Mouse (Mus musculus): ENCODE data around the gene Sec61a2.

The Sec61a2 gene

DNA sequence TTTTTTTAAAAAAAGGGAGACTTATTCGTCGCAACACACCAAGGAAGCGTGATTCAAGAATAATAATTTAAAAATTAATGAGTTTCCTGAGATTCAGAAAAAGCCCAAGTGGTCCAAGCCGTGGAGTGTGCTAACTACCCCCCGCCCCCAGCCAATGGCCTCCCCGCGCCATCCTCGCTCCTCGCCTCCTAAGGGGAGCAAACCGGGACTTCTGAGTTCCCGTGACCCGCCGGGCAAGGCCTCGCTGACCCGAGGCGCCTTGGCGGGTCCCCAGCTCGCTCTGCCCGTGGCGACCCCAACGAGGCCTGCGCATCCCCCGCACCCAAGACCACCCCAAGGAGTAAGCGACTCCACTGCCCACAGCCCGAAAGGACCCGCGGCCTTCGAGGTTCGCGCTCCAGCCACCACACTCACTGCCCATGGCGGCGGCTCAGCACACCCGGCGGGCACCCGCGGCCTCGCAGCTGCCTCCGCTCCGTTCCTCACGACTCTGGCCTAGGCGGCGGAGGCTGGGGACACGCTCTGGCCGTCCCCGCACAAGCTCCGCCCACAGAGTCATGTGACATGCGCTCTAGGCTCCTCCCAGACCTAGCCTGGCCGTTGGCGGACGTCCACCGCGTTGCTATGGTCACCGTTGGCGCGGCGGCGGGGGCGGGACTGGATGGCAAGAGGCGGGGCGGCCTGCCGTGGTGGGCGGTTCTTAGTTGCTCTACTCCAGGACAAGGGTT, at the start of gene Sec61a2:
Gene Sec61a2, minus strand, starts transcription at position 590 of the 728 bp plus-strand sequence.
- peak; percentile 79 for DNase-seq (ENCODE audit: low read depth)

DNA sequence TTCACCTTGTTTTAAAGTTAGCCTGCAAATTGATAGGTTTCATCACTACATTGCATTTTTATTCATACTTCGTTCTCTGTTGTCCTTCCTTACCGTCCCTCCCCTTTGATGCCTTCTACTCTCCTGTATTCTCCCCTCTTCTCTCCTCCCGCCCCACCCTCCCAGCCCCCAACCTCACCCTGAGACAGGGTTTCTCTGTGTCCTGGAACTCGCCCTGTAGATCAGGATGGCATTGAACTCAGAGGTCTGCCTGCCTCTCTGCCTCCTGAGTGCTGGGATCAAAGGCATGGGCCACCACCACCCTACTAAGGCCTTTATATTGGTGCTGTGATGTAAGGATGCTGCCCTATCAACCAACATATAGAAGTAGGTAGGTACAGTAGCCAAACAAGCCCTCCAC, 47.8 kb upstream of the Sec61a2 start:
- DNase-seq (ENCODE audit: low read depth), result no peak

DNA sequence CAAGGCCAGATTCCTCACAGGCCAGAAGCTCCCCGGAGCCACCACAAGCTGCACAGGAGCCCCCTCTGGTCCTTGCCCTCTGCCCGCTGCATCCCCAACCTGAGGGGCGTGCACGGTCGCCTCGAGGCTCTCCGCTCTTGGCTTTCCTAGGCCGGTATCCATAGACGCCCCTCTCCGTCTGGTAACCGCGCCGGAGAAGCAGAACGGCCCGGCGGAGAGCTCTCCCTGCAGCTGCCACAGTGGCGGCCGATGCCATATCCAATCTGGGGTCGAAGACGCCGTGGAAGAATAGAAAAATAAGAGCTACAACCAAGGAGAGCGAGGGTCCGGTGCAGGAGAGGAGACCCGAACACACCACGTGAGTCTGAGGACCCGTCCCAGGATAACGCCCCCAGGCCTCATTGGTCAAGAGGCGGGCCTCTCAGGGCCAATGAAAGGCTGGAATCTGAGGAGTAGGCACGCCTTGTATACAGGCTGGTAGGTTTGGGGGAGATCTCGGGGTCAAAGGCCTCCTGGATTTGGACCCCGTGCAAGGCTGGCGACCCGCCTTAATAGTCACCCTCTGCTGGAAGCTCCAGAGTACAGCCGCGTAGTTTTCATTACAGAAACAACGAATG, 47.3 kb upstream of the Sec61a2 start, which contains the start of gene Dhtkd1:
Gene Dhtkd1, minus strand, starts transcription at position 377 of the 617 bp plus-strand sequence.
- peak; percentile 19 for DNase-seq (ENCODE audit: low read depth)

- peak; percentile 0 for DNase-seq (ENCODE audit: low read depth)
These were observed 46.7 kb upstream of the Sec61a2 start for GRCm38 (mm10) chr2:5941861-5942415.

DNA sequence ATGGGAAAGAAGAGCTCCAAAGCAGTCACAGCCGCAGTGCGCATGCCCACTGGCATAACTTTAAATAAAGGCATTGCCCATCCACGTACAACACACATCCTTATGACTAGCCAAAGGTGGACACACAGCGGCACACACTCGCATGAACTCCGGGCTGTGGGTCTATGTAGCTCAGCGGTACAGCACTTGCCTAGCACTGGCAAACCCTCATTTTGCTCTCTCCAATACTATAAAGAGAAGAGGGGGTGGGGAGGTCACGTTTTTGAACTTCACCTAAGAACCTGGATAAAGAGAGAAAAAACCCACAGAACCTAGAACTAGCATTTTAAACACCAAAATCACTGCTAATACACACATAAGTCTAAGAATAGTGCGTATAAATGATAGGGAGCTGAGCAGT, 45.7 kb upstream of the Sec61a2 start:
- DNase-seq (ENCODE audit: low read depth), result no peak

DNA sequence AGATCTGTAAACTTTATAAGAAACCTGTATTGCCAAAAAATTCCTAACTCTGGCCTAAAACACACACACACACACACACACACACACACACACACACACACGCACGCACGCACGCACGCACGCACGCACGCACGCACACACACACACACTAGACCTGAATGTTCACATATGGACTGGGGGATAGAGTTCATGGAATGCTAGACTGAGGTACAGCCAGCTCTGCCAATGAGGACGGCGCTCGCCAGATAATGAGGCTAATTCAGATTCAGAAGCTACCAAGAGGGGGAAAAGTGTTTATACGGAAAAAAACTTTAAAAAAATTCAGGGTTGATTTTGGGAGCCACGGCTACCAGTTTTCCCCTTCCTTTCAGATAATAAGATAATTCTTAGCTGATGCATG, 44.7 kb upstream of the Sec61a2 start:
- no peak for DNase-seq (ENCODE audit: low read depth)

GRCm38 (mm10) chr2:5939319-5939718, 44.1 kb upstream of the Sec61a2 start:
- DNase-seq (ENCODE audit: low read depth), result no peak

DNA sequence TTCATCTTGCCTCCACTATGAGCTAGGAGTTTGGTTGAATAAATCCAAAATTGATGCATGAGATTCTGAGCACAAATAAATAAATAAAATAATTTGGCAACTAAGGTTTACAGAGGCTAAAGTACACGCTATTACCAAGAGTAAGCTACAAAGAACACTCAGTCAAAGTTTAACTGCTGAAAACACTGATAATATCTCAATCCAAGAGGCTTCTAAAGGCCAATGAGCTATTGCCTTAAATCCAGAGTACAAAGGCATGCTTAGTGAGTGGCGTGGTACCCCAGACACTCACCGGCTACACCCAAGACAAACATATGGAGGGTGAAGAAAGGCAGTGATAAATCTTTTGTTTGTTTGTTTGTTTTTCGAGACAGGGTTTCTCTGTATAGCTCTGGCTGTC, 41.3 kb upstream of the Sec61a2 start:
- DNase-seq (ENCODE audit: low read depth), result no peak

DNA sequence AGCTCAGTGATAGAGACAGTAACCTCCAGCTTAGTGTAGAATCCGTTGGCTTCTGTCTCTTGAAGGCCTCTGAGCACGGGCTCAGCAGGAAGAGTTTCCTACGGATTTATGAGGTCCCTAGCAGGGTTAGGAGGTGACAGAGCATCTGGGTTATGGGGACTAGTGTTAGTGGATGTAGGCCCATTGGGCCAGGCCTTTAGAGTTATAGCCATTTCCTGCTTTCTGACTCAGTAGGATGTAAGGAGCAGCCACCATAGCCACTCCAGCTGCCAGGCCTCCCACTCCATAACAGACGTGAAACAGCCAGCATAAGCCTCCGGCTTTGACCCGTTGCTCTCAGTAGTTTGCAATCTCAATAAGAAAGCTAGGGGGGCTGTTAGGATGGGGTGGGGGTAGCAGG, 40.8 kb upstream of the Sec61a2 start:
- no peak for DNase-seq (ENCODE audit: low read depth)

- no peak for DNase-seq (ENCODE audit: low read depth)
These were observed 39.7 kb upstream of the Sec61a2 start for GRCm38 (mm10) chr2:5934936-5935335.

- DNase-seq (ENCODE audit: low read depth), result no peak
These were observed 36.7 kb upstream of the Sec61a2 start for GRCm38 (mm10) chr2:5931938-5932337.

- no peak for DNase-seq (ENCODE audit: low read depth)
These were observed 35.2 kb upstream of the Sec61a2 start for GRCm38 (mm10) chr2:5930291-5931054.

DNA sequence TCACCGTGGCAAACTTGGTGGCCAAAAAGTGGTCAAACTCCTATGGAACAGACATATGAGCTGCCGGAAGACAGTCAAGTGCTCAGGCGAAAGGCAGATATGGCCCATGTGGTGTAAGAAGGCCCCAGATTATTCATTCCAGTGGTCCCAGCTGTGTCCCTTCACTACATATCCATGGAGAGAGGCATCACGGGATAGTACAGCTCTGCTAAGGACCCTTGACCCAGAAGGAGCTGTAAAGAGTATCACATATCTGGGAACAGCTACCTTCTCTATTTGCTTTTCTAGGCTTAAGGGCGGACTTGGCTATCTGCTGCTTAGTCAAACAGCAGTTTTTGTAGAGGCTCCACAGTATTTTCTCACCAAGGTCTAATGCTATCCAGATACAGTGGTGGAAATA, 34.6 kb upstream of the Sec61a2 start:
- no peak for DNase-seq (ENCODE audit: low read depth)

- no peak for DNase-seq (ENCODE audit: low read depth)
These were observed 32.2 kb upstream of the Sec61a2 start for GRCm38 (mm10) chr2:5927481-5927880.

DNA sequence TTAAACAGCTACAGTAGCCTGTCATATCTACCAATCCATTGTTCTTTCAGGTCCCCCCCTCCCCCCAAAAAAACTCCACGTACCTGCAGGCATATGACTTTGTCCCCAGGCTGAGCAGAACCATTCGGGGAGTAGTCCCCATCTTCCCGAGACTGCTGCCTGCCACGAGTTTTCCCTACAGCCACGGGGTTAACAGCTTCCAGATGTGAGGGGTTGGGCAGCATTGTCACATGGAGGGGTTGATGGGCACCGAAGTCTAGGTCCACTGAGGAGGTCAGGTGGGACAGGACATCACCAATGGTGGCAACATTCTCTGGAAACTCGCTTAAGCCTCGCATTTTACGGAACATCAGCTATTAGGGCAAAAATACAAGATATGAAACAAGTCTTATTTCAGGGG, 28.6 kb upstream of the Sec61a2 start:
- no peak for DNase-seq (ENCODE audit: low read depth)

DNA sequence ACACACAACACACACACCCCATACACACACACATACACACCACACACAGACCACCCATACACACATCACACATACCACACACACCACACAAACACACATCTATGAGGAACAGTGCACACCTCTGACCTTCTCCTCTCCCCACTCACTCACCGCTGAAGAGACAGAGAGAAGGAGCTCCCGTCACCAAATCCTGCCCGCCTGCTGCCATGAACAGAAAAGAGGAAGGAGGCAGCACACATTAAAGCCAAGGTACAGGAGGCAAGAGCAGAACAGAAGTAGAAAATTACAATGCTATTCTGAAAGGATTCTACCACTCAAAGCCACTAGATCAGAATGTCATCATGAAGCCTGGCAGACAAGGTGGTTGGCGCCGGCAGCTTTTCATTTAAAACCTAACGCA, 27.6 kb upstream of the Sec61a2 start:
- DNase-seq (ENCODE audit: low read depth), result no peak

GRCm38 (mm10) chr2:5911282-5911965, 16.2 kb upstream of the Sec61a2 start:
- no peak for DNase-seq (ENCODE audit: low read depth)

DNA sequence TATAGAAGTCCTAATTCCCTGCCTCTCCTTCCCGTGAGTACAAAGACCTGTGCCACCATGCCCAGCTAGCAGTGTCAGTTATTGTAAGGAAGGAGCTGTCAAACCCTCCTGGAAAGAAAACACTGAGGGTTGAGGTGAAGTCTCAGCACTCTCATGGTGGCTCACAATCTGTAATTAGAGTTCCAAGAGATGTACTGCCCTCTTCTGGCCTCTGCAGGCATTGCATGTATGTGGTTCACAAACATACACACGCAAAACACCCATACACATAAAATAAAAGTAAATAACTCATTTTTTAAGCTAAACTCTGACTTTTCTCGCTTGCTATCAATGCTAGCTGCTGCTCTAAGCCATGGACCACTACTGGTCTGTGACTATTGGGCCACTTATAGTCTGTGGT, 11.4 kb upstream of the Sec61a2 start:
- DNase-seq (ENCODE audit: low read depth), result peak; percentile 8

GRCm38 (mm10) chr2:5906092-5906491, 10.9 kb upstream of the Sec61a2 start:
- no peak for DNase-seq (ENCODE audit: low read depth)

DNA sequence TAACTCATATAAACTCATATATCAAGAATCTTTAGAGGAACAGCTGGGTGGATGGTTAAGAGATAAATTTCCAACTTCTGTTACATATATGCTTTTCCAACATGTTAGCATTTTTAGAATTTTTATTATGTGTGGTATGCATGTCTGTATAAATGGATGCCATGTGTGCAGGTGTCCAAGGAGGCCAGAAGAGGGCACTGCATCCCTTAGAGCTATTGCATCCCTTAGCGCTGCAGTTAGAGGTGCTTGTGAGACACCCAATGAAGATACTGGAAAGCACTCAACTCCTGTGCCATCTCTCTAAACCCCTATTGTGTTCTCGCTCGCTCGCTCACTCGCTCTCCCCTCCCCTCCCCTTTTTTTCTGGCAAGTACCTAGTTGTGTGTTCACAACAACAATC, 4.9 kb upstream of the Sec61a2 start:
- no peak for DNase-seq (ENCODE audit: low read depth)

- DNase-seq (ENCODE audit: low read depth), result peak; percentile 6
These were observed 936 bp downstream of the Sec61a2 start for GRCm38 (mm10) chr2:5894296-5894695.

DNA sequence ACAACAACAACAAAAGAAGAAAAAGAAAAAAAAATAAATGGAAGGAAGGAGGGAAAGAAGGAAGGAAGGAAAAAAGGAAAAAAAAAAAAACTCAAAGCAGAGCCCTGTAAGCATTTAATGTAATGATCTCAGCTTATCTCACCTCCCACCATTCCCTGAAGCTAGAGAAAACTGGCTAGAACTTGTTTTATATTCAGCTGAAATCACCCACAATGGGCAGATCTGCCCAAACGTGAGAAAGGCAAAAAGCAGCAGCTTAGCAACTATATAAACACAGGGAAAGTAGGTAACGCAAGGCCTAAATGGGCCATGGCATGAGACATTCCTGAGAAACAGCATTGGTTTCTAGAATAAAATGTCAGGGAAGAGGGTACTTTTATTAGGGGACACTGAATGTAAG, 5.8 kb downstream of the Sec61a2 start:
- DNase-seq (ENCODE audit: low read depth), result no peak

Measured in fibroblast of lung, adult 2 months (primary cell).